Mouse (Mus musculus): ENCODE measurements around the gene Csmd2.
"Not testable (repeated sequence)": the region's sequence is repeated elsewhere in the genome, so short reads cannot be mapped to it uniquely, and the experiment has no call there.

The Csmd2 gene

DNA sequence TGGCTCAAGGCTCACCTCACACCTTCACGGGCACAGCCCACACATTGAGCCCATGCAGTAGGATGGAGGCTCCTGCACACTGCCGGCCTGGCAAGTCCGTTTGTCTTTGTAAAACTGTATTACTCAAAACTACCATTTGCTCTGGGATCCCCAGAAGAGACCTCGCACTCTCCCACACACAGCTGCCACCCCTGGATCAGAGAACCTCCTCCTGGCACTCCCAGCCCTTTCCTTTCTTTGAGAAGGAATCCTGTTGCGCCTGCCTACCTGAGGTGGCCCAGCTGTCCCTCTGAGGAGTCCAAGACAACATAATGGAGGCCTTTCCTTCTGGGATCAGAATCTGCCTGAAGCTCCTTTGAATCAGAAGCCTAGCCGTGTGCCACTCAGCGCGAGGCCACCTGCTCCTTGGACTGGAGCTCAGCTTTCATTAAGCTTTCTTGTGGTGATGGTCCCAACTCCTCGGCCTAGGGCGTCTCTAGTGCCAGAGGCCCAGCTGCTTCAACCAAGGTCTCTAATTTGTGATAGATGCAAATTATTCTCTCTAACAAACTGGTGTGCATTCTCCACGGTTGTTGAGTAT lies 502.0 kb downstream of the Csmd2 start:
- no peak for DNase-seq (ENCODE audit: low spot score in 2 of 2)

GRCm38 (mm10) chr4:128492055-128492454 lies 504.4 kb downstream of the Csmd2 start:
- no peak for DNase-seq (ENCODE audit: low spot score in 2 of 2)

DNA sequence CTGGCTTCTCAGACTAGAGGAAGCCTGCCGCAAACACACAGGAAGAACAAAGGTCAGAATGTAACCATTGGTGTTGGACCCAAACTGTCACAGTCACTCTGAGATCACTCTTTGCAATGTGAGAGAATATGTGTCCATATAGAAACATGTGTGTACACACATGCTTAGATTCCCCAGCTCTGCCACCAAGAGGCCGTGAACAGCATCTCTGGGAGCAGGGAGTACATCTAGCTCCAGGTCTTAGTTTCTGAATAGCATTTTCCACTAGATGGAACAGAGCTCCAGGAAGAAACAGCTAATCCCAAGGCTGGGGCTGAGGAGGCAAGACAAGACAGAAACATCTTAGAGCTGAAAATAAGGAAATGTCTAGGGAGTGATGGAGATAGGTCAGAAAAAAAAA lies 512.3 kb downstream of the Csmd2 start:
- DNase-seq (ENCODE audit: low spot score in 2 of 2) = no peak

- no peak for DNase-seq (ENCODE audit: low spot score in 2 of 2)
Measured at GRCm38 (mm10) chr4:128506878-128507277, 519.2 kb downstream of the Csmd2 start.

- no peak for DNase-seq (ENCODE audit: low spot score in 2 of 2)
Measured at GRCm38 (mm10) chr4:128509885-128510284, 522.2 kb downstream of the Csmd2 start.

DNA sequence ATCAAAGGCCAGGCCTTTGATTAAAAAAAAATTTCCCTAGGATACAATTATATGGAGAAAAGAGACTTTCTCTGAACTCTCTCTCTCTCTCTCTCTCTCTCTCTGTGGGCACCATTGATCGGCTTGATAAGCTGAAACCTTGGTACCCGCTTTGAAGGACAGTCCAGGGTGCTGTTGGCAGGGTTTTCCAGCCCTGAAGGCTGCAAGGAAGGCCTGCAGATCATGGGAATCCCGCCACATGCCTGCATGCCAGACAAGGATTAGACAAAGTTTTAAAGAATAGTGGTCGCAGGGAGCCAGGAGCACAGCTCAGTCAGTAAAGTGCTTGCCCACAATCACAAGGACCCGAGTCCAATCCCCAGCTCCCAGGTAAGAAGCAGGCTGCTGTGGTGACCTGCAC lies 526.8 kb downstream of the Csmd2 start:
- no peak for DNase-seq (ENCODE audit: low spot score in 2 of 2)

DNA sequence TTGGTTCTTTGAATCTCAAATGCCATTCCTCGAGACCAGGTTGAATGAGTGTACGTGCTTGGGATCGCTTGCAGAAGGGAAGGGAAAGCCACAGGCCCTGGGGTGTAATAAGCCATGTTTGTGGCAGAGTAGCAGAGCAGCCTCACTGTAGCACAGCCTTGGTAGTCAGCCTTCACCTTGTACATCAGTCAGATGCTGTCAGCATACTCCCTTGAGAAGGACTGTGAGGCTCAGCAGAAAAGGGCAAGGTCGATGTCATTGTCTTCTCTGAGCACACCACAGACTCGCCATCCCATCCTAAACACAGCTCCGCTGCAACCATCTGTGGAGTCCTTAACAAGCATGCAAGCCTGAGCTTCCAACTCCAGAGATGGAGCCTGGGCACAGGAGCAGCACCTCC lies 533.6 kb downstream of the Csmd2 start:
- no peak for DNase-seq (ENCODE audit: low spot score in 2 of 2)

- no peak for DNase-seq (ENCODE audit: low spot score in 2 of 2)
Measured at GRCm38 (mm10) chr4:128543378-128543777, 555.7 kb downstream of the Csmd2 start.

- DNase-seq (ENCODE audit: low spot score in 2 of 2) = not testable (repeated sequence)
Measured at GRCm38 (mm10) chr4:128543956-128544486, 556.4 kb downstream of the Csmd2 start.

DNA sequence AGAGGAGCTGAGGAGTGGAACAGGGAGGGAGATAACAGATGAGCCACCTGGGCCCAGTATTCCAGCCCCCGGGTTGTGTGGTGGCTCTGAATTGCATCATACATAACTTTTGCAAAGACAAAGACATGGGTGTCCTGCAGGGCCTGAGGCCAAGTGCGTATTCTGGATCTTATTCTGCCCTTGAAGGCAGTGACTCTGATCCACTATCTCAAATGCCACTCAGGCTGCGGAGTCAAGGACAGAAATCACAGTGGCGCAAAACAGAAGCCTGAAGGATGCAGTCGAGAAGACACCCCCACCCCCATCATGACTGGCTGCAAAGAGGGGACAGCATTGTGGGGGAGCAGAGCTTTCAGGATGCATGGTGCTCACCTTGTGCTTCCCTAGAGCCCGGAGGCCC lies 563.1 kb downstream of the Csmd2 start:
- DNase-seq (ENCODE audit: low spot score in 2 of 2) = no peak

GRCm38 (mm10) chr4:128554198-128554597 lies 566.5 kb downstream of the Csmd2 start:
- DNase-seq (ENCODE audit: low spot score in 2 of 2) = no peak

DNA sequence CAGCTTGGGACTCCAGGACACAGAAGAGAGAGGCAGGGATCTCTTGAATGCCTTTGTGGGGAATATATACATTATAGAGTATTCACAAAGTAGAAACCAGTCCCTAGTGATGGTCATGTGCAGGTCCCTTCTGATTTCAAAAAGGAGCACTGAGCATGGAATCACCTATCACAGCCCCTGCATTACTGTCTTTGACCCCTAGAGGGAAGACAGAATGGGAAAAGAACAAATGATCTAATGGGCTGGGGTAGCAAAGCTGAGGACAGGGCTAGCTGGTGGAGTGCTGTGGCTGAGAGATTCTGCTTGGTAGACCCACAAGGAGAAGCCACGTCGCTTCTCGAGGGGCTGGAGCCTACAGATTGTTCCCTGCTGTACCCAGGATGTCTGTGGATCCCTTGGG lies 572.7 kb downstream of the Csmd2 start:
- no peak for DNase-seq (ENCODE audit: low spot score in 2 of 2)

DNA sequence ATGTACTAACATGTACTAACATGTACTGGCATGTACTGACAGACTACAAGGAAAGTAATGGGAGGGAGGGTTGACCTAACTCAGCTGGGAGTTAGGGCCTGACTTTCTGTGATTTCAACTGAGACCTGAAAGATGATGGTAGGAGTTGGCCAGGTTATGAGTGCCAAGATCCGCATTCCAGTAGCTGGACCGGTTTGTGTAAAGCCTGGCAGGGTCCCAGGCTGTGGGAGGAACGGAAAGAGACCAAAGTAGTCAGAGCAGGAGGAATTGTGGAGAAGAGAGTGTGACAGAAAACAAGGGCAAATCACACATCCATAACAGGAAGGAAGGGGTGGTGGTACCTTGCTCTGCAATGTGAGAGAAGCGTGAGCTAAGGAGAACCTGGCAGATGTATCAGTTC lies 588.2 kb downstream of the Csmd2 start:
- DNase-seq (ENCODE audit: low spot score in 2 of 2) = no peak

- DNase-seq (ENCODE audit: low spot score in 2 of 2) = no peak
Measured at GRCm38 (mm10) chr4:128579182-128579581, 591.5 kb downstream of the Csmd2 start.

GRCm38 (mm10) chr4:128593286-128593685 lies 605.6 kb downstream of the Csmd2 start:
- no peak for DNase-seq (ENCODE audit: low spot score in 2 of 2)

GRCm38 (mm10) chr4:128594062-128594461 lies 606.4 kb downstream of the Csmd2 start:
- DNase-seq (ENCODE audit: low spot score in 2 of 2) = no peak

DNA sequence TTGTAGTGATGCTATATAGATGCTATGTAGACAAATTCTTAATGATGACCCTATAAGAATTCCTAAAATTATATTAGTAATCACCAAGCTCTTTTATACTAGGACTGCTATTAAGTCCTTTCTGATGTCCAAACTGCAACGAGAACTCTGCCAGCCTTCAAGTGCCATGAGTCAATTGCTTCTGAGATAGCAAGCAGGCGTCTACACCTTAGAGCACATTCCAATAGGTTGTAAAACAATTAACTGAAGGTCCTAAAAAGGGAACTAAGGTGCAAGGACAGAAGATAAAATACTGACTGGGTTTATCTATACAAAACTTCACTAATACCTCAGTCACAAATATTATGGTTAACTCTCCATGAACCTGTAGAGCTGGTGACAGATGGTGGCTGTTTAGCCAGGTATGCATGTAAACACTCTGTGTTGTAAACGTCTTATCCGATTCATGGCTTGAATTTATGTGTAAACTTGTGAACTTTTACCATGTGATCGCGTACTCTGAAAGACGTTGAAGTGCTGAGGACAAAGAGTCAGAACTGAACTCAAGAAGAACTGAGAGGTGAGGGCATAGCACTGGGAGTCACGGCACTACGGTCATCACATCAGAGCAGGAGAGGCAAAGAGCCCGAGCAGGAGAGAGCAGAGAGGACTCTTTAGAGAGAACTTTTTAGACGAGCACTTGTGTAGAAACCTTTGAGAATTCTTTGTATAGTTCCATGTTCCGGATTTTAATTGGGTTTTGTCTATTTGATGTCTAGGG lies 610.3 kb downstream of the Csmd2 start:
- no peak for DNase-seq (ENCODE audit: low spot score in 2 of 2)

DNA sequence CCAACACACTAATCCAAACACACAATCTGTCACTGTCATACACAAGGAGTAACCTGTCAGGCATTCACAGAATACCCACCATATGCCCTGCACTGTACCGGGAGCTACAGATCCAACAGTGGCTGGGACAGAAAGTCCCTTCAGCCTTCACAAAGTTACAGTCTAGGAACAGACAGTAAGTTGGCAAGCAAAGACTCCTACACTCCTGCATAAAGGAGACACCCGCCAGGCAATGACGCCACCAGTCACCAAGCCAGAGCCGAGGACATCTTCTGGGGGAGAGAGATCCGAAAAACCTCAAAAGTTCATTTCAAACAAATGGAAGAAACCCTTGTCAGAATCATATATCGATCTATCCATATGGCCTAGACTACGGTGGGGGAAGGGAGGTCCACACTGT lies 618.9 kb downstream of the Csmd2 start:
- DNase-seq (ENCODE audit: low spot score in 2 of 2) = no peak

GRCm38 (mm10) chr4:128607661-128608060 lies 620.0 kb downstream of the Csmd2 start:
- no peak for DNase-seq (ENCODE audit: low spot score in 2 of 2)

- no peak for DNase-seq (ENCODE audit: low spot score in 2 of 2)
Measured at GRCm38 (mm10) chr4:128609276-128609924, 621.7 kb downstream of the Csmd2 start.

DNA sequence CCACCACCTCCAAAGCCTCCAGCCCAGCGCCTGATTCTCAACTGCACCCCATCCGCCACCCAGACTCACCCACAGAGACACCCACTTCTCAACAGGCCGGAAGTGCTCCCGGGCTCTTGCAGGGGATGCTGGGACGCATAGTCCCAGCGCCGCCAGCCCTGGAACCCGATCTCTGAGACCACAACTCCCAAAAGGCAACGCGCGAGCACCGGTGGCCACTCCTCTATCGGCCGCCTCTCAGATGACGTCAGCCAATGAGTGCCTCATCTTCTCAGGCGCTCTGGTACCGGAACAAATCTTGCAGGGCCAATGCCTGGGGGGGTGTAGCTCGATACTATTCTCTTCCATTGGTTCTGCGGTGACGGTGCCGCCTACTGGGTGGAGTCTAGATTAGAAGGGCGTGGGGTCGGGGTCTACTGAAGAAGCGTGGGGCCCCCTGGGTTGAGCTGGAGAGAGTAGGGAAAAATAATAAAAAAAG lies 622.3 kb downstream of the Csmd2 start, which contains the start of gene Zscan20:
TSS of gene Zscan20 (minus strand) at position 174 of the 478 bp plus-strand sequence.
- peak; percentile 77 to 92 for DNase-seq (ENCODE audit: low spot score in 2 of 2)

DNA sequence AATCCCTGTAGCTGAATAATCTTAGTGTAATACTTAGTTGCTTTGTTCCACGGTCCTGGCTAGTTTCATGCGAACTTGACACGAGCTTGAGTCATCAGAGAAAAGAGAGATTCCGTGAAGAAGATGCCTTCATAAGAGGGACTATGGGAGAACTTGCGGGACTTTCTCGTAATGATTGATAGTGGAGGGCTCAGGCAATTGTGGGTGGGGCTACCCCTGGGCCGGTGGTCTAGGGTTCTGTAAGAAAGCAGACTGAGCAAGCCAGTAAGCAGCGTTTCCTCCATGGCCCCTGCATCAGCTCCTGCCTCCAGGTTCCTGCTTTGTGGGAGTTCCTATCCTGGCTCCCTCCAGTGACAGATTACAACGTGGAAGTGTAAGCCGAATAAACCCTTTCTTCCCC lies 623.0 kb downstream of the Csmd2 start:
- DNase-seq (ENCODE audit: low spot score in 2 of 2) = no peak

DNA sequence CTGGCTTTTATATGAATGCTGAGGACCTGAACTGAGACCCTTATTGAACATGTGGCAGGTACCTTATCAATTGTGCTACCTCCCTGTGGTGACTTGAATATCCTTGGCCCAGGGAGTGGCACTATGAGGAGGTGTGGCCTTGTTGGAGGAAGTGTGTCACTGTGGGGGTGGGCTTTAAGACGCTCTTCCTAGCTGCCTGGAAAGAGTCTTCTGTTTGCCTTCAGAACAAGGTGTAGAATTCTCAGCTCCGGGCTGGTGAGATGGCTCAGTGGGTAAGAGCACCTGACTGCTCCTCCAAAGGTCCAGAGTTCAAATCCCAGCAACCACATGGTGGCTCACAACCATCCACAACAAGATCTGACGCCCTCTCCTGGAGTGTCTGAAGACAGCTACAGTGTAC lies 624.1 kb downstream of the Csmd2 start:
- not testable (repeated sequence) for DNase-seq (ENCODE audit: low spot score in 2 of 2)
